Mouse (Mus musculus) embryonic facial prominence, embryonic 13.5 days (tissue): ENCODE measurements around the gene Fam133b. TPM values are rescaled to one million over a fixed set of nuclear protein-coding genes. Genes with fewer than 3 reads are reported as not detected.

Source experiments
- ATAC-seq: fragments of 200-750 bp; cut with Nextera tagmentation; 2 replicates; pipeline ENCODE4 v1.8.0; 2017; ENCODE audit warnings: low read depth; ENCODE audit not compliant: insufficient number of reproducible peaks, insufficient read depth, low FRiP score, low TSS enrichment
- H3K27ac ChIP-seq: fragments of 300-500 bp; sonication (generic); 2 replicates; pipeline ENCODE4 v1.5.1; 2015; ENCODE audit warnings: moderate library complexity, mild to moderate bottlenecking, inconsistent platforms
- H3K27me3 ChIP-seq: fragments of 300-500 bp; sonication (generic); 2 replicates; pipeline ENCODE4 v1.6.1; 2015; ENCODE audit warnings: mild to moderate bottlenecking, inconsistent platforms
- H3K36me3 ChIP-seq: fragments of 300-500 bp; sonication (generic); 2 replicates; pipeline ENCODE4 v1.6.1; 2015; ENCODE audit warnings: mild to moderate bottlenecking, inconsistent platforms
- H3K4me1 ChIP-seq: fragments of 300-500 bp; sonication (generic); 2 replicates; pipeline ENCODE4 v1.6.1; 2015; ENCODE audit warnings: inconsistent platforms
- H3K4me2 ChIP-seq: fragments of 300-500 bp; sonication (generic); 2 replicates; pipeline ENCODE4 v1.6.1; 2015; ENCODE audit warnings: moderate library complexity, mild to moderate bottlenecking, inconsistent platforms
- H3K4me3 ChIP-seq: fragments of 300-500 bp; sonication (generic); 2 replicates; pipeline ENCODE4 v1.5.1; 2015; ENCODE audit warnings: mild to moderate bottlenecking, inconsistent platforms
- H3K9ac ChIP-seq: fragments of 300-500 bp; sonication (generic); 2 replicates; pipeline ENCODE4 v1.6.1; 2015; ENCODE audit warnings: mild to moderate bottlenecking, inconsistent platforms
- H3K9me3 ChIP-seq: fragments of 300-500 bp; sonication (generic); 2 replicates; pipeline ENCODE4 v1.6.1; 2016; ENCODE audit warnings: inconsistent platforms
- WGBS: fragments of 180-500 bp; shearing (Covaris S2); methylation state at CpG from one replicate; pipeline ENCODE4 v1.1.7; 2015; ENCODE audit warnings: mixed read lengths; 5-methylcytosine and 5-hydroxymethylcytosine counted together
- polyA plus RNA-seq: library from polyadenylated mRNA; unstranded; fragments of >200 nt; fragmentation: Nextera tagmentation; extraction: Ambion mirVana; gene quantifications from 2 replicates; pipeline ENCODE4 v1.2.1, GENCODE M21; 2015

Fam133b gene
- polyA plus RNA-seq, 1 experiment from 2014 or later = 39.1 TPM

DNA sequence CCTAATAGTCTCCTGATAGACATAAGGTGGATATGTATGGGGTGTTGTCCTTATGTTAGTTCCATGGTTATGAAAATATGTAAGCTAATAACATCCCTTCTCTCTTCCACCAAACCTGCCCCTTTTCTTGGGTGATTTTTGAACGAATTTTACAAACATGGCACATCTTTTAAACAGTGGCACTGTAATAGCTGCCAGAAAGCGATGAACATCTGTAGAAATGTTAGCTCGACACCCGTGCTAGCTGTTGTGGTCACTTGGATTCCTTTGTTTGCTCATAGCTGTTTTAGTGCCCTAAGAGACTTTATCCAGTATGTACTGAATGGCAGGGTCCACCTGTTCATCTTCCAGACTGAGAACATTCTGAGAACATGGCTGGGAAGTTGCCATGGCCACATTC lies 27.6 kb downstream of the Fam133b start, which contains the start of gene 1700109H08Rik:
Gene 1700109H08Rik, plus strand, starts transcription at position 301 of the 400 bp plus-strand sequence.
- WGBS = 95% methylated on average over 4 of the region's 4 CpGs
- Histone ChIP-seq H3K4me2 (no peak within 1 kb of the TSS), H3K27ac (no peak within 1 kb of the TSS), H3K4me1 (no peaks in the 10 kb centered on the region), H3K4me3 (no peak within 1 kb of the TSS), H3K36me3 (peaks cover 93% of the 10 kb centered on the region), H3K9me3 (0 out of 2 replicates have a peak, but pooled peaks cover 3% of the 10 kb centered on the region), H3K27me3 (no peaks in the 10 kb centered on the region), H3K9ac (no peak within 1 kb of the TSS; the same call in 1 of the 2 replicates)
- no peak for ATAC-seq

DNA sequence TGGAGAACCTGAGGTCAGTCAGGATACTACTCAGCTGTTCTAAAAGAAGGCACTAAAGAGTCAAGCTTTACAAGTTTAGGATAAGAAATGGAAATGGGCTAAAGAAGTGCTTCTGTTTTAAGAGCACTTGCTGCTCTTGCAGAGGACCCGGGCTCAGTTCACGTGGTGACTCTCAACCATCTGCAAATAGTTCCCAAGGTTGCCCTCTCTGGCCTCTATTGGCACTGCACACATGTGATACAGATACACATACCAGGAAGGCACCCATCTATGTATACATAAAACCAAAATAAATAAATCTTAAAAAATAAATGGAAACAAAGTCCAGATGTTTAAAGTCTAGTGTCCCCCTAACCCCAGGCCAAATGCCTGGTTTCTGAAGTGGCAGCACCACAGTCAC lies 31.2 kb downstream of the Fam133b start:
- Histone ChIP-seq H3K4me3 (no peak overlapping the region), H3K9me3 (0 out of 2 replicates have a peak, but pooled peaks cover 3% of the 10 kb centered on the region), H3K36me3 (peaks cover 97% of the 10 kb centered on the region), H3K4me2 (no peak overlapping the region), H3K9ac (no peak overlapping the region), H3K4me1 (no peaks in the 10 kb centered on the region), H3K27me3 (no peaks in the 10 kb centered on the region), H3K27ac (no peak overlapping the region)
- ATAC-seq = no peak
- WGBS = 90% methylated on average over 2 of the region's 2 CpGs

DNA sequence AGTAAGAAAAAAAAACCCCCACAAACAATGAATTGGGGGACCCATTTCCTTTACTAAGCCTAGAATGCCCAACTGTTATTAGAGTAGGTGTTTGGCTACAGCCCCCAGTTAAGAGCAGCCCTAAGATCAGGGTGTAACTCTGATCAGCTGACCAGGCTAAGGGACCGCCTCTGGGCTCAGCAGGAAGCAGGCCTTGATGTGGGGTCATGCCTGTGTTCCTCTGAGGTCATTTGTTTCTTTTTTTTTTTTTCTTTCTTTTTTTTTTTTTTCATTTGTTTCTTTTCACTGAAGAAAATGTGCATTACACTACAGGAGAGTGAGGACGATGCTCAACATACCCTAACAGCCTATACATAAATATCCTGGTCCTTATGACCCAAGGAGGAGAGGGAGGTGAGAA lies 34.3 kb downstream of the Fam133b start:
- no peak for ATAC-seq
- H3K9ac ChIP-seq = no peak overlapping the region
- 93% methylated on average over 2 of the region's 2 CpGs for WGBS
- H3K4me1 ChIP-seq = no peaks in the 10 kb centered on the region
- H3K36me3 ChIP-seq = peaks cover 93% of the 10 kb centered on the region
- H3K27me3 ChIP-seq = no peaks in the 10 kb centered on the region
- no peak overlapping the region for H3K27ac ChIP-seq
- no peak overlapping the region for H3K4me3 ChIP-seq
- H3K9me3 ChIP-seq = 0 out of 2 replicates have a peak, but pooled peaks cover 3% of the 10 kb centered on the region
- H3K4me2 ChIP-seq = no peak overlapping the region

DNA sequence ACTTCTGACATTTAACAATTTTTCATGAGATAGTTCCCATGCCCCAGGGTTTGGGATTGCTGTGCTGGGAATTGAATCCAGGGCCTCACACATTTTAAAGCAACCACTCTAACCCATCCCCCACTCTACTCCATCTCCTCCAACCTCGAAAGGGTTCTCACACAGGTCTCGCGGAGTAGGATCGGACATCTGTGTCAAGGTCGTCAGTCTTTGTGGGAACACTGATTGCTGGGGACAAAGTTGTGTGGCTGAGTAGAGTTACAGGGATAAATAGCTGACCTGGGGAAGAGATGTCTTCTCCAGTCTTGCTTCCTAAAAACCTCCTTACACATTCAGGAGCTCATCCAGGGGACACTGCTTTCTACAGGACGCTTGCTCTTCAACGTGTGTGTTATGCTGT lies 35.4 kb downstream of the Fam133b start:
- no peaks in the 10 kb centered on the region for H3K9me3 ChIP-seq
- peaks cover 91% of the 10 kb centered on the region for H3K36me3 ChIP-seq
- WGBS = 94% methylated on average over 7 of the region's 7 CpGs
- H3K4me3 ChIP-seq = no peak overlapping the region
- no peaks in the 10 kb centered on the region for H3K27me3 ChIP-seq
- H3K4me1 ChIP-seq = no peaks in the 10 kb centered on the region
- no peak overlapping the region for H3K27ac ChIP-seq
- H3K9ac ChIP-seq = no peak overlapping the region
- ATAC-seq = no peak
- H3K4me2 ChIP-seq = no peak overlapping the region

DNA sequence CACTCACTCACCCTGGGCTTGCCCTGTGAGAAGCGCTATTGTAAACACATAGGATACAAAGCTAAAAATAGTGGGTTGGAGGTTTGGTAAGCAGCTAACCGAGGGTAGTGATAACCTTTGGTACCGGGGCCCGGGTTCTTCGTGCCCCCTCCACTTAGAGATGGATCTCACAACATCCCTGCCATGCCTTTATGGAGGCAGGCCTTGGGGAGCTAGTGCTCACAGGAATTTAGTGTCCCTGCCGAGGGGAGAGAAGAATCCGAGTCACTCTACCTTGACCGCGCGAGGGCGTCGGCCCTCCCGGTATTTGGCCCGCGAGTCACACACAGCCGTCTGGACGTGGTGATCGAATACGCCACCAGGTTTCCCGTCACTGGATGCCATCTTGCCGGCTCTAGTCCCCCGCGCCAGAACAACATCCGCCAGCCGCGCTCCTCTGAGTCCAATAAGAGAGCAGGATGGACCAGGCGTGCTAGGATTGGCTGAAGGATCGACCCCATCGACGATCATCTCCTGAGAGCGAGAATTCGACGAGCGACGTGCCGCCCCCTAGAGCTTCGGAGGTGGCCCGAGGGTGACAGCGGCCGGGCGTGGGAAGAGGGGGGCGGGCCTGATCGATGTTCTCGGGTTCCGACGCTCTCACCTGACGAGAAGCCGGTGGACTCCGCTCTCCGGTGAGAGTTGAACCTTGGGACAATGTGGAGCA lies 52.2 kb downstream of the Fam133b start, which contains the start of gene Pex1:
Gene Pex1, plus strand, starts transcription at position 374 of the 706 bp plus-strand sequence.
- Histone ChIP-seq H3K4me2 (peak within 1 kb of the TSS; percentile 85), H3K27ac (0 out of 2 replicates have a peak within 1 kb of the TSS, but pooled peaks have one; percentile 35), H3K9ac (peak within 1 kb of the TSS; percentile 70), H3K4me3 (peak within 1 kb of the TSS; percentile 60), H3K36me3 (peaks cover 18% of the 10 kb centered on the region), H3K27me3 (no peaks in the 10 kb centered on the region), H3K4me1 (peaks cover 15% of the 10 kb centered on the region), H3K9me3 (no peaks in the 10 kb centered on the region)
- WGBS = under 1% methylated on average over 50 of the region's 50 CpGs
- peak; percentile 97 for ATAC-seq

DNA sequence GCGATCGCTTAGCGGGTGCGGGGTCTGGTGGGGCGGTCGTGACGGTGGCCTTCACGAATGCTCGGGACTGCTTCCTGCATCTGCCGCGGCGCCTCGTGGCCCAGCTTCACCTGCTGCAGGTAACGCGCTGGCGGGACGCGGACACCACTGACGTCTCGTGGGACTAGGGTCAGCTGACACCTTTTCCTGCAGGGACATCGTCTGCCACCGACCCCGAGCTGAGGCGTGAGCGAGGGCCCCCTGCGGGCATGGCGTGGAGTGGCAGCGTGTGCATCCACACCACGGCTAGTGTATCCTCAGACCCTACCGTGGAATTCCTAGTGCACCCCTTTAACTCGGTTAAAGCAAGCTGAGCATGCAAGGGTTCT lies 52.8 kb downstream of the Fam133b start, which contains the start of gene Rbm48:
Gene Rbm48, minus strand, starts transcription at position 187 of the 368 bp plus-strand sequence.
- Histone ChIP-seq H3K4me2 (peak within 1 kb of the TSS; percentile 85), H3K4me1 (peaks cover 15% of the 10 kb centered on the region), H3K36me3 (peaks cover 13% of the 10 kb centered on the region), H3K4me3 (peak within 1 kb of the TSS; percentile 60), H3K27ac (0 out of 2 replicates have a peak within 1 kb of the TSS, but pooled peaks have one; percentile 35), H3K9ac (peak within 1 kb of the TSS; percentile 70), H3K27me3 (no peaks in the 10 kb centered on the region), H3K9me3 (no peaks in the 10 kb centered on the region)
- under 1% methylated on average over 31 of the region's 31 CpGs for WGBS
- peak; percentile 82 for ATAC-seq

DNA sequence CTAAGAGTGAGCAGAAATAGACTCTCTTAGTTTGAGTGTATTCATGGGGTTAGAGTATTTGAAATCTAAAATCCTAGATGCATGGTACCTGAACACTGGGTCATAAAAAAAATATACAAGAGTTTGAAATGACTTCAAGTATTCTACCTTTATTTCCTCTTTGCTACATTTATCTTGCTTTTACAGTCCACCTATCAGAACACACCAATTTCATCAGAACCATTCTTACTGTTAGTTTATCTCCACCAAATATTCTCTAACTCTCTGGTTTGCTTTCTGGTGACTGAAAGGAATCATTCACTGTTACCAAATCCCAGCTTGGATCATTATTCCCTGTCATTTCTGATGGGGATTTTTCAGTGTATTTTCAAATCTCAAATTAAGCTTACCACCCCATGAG lies 53.5 kb downstream of the Fam133b start:
- Histone ChIP-seq H3K4me3 (peak overlapping the region; percentile 60), H3K9me3 (no peaks in the 10 kb centered on the region), H3K4me1 (peaks cover 15% of the 10 kb centered on the region), H3K4me2 (peak overlapping the region; percentile 85), H3K9ac (peak overlapping the region; percentile 70), H3K27me3 (no peaks in the 10 kb centered on the region), H3K27ac (no peak overlapping the region), H3K36me3 (peaks cover 8% of the 10 kb centered on the region)
- ATAC-seq = no peak

DNA sequence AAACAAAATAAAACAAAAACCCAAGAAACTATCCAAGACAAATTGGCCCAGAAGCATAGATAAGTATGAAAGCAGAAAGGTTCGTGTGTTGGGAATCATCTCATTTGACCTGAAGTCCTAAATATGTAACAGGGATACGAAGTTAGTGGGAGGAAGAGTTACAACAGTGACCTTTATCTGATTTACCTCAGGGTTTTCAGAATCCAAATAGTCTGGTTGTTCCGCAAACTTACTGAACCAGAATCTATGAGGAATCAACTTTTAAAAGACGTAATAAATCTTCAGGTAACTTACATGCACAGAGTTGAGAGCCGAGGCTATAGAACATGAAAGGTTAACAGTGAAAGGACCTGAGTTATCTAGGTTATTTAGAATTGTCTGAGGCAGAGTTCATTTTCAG lies 55.1 kb downstream of the Fam133b start:
- Histone ChIP-seq H3K27me3 (no peaks in the 10 kb centered on the region), H3K9me3 (no peaks in the 10 kb centered on the region), H3K4me2 (no peak overlapping the region), H3K4me3 (no peak overlapping the region), H3K9ac (no peak overlapping the region), H3K4me1 (peaks cover 15% of the 10 kb centered on the region), H3K36me3 (peaks cover 7% of the 10 kb centered on the region), H3K27ac (no peak overlapping the region)
- ATAC-seq = no peak
- WGBS = 90% methylated on average over 5 of the region's 5 CpGs

DNA sequence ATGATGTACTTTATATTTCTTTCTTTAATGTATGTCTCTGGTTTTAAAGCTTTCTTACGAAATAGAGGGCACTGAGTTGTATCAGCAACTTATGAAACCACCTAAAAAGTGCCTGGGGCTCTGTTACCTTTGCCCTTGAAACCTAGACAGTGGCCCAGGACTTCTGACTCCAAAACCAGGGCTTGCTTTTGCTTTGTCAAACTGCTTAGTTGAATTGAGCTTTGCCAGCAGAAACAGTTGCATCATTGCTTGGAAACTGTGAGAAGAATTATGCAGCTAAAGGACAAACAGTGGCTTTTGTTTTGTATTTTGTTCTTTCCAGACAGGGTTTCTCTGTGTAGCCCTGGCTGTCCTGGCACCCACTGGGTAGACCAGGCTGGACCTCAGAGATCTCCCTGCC lies 56.7 kb downstream of the Fam133b start:
- no peak for ATAC-seq
- H3K36me3 ChIP-seq = peaks cover 20% of the 10 kb centered on the region

DNA sequence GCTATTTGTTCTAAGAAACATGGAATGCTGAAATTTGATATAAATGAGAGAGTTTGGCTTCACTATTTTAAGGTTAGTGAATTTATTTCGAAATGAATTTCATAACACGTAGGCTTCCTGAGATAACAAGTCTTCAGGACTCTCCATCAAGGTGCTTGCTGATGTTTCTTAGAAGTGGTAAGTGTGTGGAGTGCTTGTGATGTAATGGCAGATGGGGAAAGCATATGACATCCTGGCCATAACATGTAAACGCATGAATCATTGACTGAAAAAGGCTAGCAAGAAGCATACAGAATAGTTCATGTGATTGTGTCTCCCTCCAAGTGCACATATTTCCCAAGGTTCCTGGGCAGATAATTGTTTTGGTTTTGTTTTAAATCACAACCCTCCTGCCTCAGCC lies 57.2 kb downstream of the Fam133b start:
- Histone ChIP-seq H3K4me2 (no peak overlapping the region), H3K4me1 (peaks cover 3% of the 10 kb centered on the region; the same call in 1 of the 2 replicates), H3K9ac (no peak overlapping the region), H3K9me3 (no peaks in the 10 kb centered on the region), H3K27ac (no peak overlapping the region), H3K36me3 (peaks cover 25% of the 10 kb centered on the region), H3K4me3 (no peak overlapping the region), H3K27me3 (no peaks in the 10 kb centered on the region)
- no peak for ATAC-seq
- WGBS = 89% methylated on average over 3 of the region's 3 CpGs

More for the DNA sequence above, 56.7 kb downstream of the Fam133b start:
- Histone ChIP-seq H3K27ac (no peak overlapping the region), H3K4me1 (peaks cover 5% of the 10 kb centered on the region), H3K27me3 (no peaks in the 10 kb centered on the region), H3K4me2 (no peak overlapping the region), H3K4me3 (no peak overlapping the region), H3K9me3 (no peaks in the 10 kb centered on the region), H3K9ac (no peak overlapping the region)
- 82% methylated on average over 1 of the region's 1 CpGs for WGBS

DNA sequence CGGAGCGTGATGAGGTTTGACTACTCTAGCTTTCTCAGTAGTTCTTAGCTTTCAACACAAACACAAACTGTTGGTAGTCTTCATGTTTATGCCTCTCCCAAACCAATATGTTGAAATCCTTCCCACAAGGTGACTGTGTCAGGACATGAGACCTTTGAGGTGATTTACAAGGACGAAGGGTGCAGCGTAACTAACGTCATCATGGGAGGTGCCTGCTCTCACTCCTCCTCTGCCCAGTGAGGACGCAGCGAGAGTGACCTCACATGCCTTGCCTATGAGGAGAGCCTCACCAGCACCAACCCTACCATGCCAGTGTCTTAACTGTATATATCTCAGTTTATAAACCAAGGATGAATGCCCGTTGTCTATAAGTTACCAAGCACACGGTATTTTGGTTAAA lies 63.5 kb downstream of the Fam133b start:
- Histone ChIP-seq H3K4me3 (no peak overlapping the region), H3K27ac (no peak overlapping the region), H3K9me3 (no peaks in the 10 kb centered on the region), H3K27me3 (no peaks in the 10 kb centered on the region), H3K4me1 (no peaks in the 10 kb centered on the region), H3K4me2 (no peak overlapping the region), H3K36me3 (peaks cover 60% of the 10 kb centered on the region), H3K9ac (no peak overlapping the region)
- 94% methylated on average over 9 of the region's 9 CpGs for WGBS
- ATAC-seq = no peak

DNA sequence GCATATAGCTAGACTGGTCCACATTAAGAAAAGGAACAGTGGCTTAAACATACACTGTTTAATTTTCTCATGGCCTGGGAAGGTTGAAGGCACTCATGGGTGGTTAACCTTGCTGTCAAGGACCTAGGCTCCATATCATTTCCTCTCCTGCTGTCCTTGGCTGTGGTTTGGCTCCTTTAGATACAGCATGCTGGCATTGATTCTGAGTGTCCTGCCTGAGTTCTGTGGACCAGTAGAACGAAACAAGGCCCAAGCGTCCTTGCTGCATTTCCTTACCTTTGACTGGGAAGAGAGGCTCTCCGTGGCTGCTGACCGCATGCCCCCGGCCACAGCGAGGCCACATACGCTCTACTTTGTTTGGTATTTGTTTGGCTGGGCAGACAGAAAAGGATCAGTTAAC lies 65.6 kb downstream of the Fam133b start:
- peaks cover 63% of the 10 kb centered on the region for H3K36me3 ChIP-seq

More for the DNA sequence above, 65.6 kb downstream of the Fam133b start:
- 90% methylated on average over 7 of the region's 7 CpGs for WGBS
- Histone ChIP-seq H3K9me3 (no peaks in the 10 kb centered on the region), H3K9ac (no peak overlapping the region), H3K4me3 (no peak overlapping the region), H3K27ac (no peak overlapping the region), H3K4me1 (no peaks in the 10 kb centered on the region), H3K4me2 (no peak overlapping the region), H3K27me3 (no peaks in the 10 kb centered on the region)
- no peak for ATAC-seq
